Mouse (Mus musculus): ENCODE results near the gene Kcnip4. TPM values are rescaled to one million over a fixed set of nuclear protein-coding genes. Genes with fewer than 3 reads are reported as not detected.

Kcnip4 gene
- polyA plus RNA-seq, 1 experiment from 2014 or later, result 1.2 TPM

DNA sequence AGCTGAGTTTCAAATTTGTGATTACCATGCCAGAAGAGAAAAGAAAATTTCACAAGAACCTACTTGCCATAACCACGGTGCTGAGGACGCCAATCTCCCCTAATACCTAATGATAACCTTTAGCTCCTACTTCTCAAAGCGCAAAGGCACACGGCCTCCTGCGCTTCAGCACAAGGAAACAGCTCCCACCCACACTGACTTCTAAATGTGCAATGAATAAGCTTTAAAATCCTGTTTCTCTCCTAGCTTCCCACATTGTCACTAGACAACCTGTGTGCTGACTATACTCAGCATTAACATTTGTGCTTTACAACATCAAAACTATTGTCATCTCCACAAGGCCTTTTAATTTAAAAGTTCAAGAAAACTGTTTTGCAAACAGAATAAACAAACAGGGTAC lies 241.3 kb downstream of the Kcnip4 start:
- WGBS, result 84% methylated on average over 5 of the region's 5 CpGs
- peaks cover 8% of the 10 kb centered on the region for H3K4me1 ChIP-seq
- H3K9me3 ChIP-seq (replicated peaks), result no peaks in the 10 kb centered on the region
- H3K27ac ChIP-seq, result no peak overlapping the region
- no peak overlapping the region for H3K4me3 ChIP-seq
- no peaks in the 10 kb centered on the region for H3K36me3 ChIP-seq
- DNase-seq (ENCODE audit: low spot score), result no peak
- no peaks in the 10 kb centered on the region for H3K27me3 ChIP-seq (ENCODE audit: low read depth, poor library complexity, severe bottlenecking)

- Histone ChIP-seq H3K9me3 (replicated peaks) (no peaks in the 10 kb centered on the region), H3K27ac (no peak overlapping the region), H3K27me3 (ENCODE audit: low read depth, poor library complexity, severe bottlenecking) (no peaks in the 10 kb centered on the region), H3K4me1 (no peaks in the 10 kb centered on the region), H3K36me3 (no peaks in the 10 kb centered on the region), H3K4me3 (no peak overlapping the region)
- DNase-seq (ENCODE audit: low spot score), result no peak
These were observed 252.8 kb downstream of the Kcnip4 start for GRCm38 (mm10) chr5:49271864-49272263.

- H3K27ac ChIP-seq, result no peak overlapping the region
- H3K9me3 ChIP-seq (replicated peaks), result no peaks in the 10 kb centered on the region
- WGBS, result 89% methylated on average over 8 of the region's 8 CpGs
- no peaks in the 10 kb centered on the region for H3K36me3 ChIP-seq
- no peak overlapping the region for H3K4me3 ChIP-seq
- no peak for DNase-seq (ENCODE audit: low spot score)
- H3K27me3 ChIP-seq (ENCODE audit: low read depth, poor library complexity, severe bottlenecking), result no peaks in the 10 kb centered on the region
- H3K4me1 ChIP-seq, result no peaks in the 10 kb centered on the region
These were observed 255.9 kb downstream of the Kcnip4 start for GRCm38 (mm10) chr5:49268807-49269206.

DNA sequence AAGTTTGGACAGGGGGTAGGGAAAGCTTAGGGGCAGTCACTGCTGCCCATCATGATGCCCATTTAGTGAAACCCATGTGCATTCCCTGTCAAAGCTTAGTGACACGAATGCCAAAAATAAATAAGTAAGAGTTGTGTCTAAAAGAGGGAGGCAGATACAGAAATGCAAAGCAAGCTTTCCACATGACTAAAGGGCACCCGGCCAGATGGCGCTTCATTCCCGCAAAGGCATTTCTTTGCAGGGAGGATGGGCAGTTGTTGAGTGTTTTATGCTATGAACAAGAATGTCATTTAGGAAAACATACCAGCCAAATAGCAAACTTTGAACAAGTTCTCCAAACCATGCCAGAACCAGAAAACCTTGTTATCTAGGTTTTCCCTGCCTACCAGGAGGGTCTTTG lies 265.4 kb downstream of the Kcnip4 start:
- DNase-seq (ENCODE audit: low spot score), result no peak
- no peak overlapping the region for H3K4me3 ChIP-seq
- 91% methylated on average over 4 of the region's 4 CpGs for WGBS
- H3K27ac ChIP-seq, result no peak overlapping the region
- no peaks in the 10 kb centered on the region for H3K4me1 ChIP-seq
- H3K9me3 ChIP-seq (replicated peaks), result no peaks in the 10 kb centered on the region
- no peaks in the 10 kb centered on the region for H3K27me3 ChIP-seq (ENCODE audit: low read depth, poor library complexity, severe bottlenecking)
- no peaks in the 10 kb centered on the region for H3K36me3 ChIP-seq

DNA sequence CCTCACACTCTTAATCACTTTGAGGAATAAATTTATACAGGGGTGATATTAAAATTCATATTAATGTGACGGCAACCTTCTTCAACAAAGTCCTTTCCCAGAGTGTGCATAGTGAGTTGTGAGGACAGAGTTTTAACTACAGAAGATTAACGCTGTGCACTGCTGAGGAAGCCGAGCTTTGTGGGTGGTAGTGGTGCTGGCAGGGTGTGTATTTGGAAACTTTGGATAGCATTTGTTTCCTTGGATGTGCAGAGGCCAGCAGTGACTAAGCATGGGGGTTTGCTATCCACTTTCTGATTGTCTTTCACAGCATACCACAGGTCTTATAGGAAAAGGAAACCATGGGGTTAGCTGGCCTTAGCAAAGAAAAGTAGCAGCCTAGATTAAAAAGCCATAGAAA lies 267.9 kb downstream of the Kcnip4 start:
- WGBS, result 89% methylated on average over 3 of the region's 3 CpGs
- Histone ChIP-seq H3K27ac (no peak overlapping the region), H3K27me3 (ENCODE audit: low read depth, poor library complexity, severe bottlenecking) (no peaks in the 10 kb centered on the region), H3K36me3 (no peaks in the 10 kb centered on the region), H3K4me3 (no peak overlapping the region), H3K9me3 (replicated peaks) (no peaks in the 10 kb centered on the region), H3K4me1 (no peaks in the 10 kb centered on the region)
- no peak for DNase-seq (ENCODE audit: low spot score)

GRCm38 (mm10) chr5:49255983-49256382 lies 268.7 kb downstream of the Kcnip4 start:
- Histone ChIP-seq H3K27me3 (ENCODE audit: low read depth, poor library complexity, severe bottlenecking) (no peaks in the 10 kb centered on the region), H3K4me3 (no peak overlapping the region), H3K36me3 (no peaks in the 10 kb centered on the region), H3K9me3 (replicated peaks) (no peaks in the 10 kb centered on the region), H3K4me1 (no peaks in the 10 kb centered on the region), H3K27ac (no peak overlapping the region)
- WGBS, result 89% methylated on average over 4 of the region's 4 CpGs
- DNase-seq (ENCODE audit: low spot score), result no peak

DNA sequence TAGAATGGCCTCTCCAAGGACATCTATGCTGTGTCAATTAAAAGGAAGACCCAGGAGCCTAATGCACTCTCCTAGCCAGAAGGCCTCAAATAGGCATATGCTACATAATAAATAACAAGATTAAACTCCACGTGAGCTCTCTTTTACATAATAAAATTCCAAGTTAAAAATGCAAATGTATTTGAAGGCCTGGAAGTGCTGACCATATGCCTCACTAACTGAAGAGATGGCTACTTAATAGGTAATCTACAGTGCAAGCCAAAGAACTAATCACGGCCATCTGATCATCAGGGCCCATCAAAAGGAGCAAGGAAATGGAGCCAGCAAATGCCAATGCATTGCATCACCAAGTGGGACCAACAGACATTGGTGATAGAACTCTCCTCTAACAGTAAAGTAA lies 277.6 kb downstream of the Kcnip4 start:
- no peaks in the 10 kb centered on the region for H3K27me3 ChIP-seq (ENCODE audit: low read depth, poor library complexity, severe bottlenecking)
- H3K4me1 ChIP-seq, result no peaks in the 10 kb centered on the region
- no peak overlapping the region for H3K27ac ChIP-seq
- 89% methylated on average over 2 of the region's 2 CpGs for WGBS
- DNase-seq (ENCODE audit: low spot score), result no peak
- H3K4me3 ChIP-seq, result no peak overlapping the region
- no peaks in the 10 kb centered on the region for H3K9me3 ChIP-seq (replicated peaks)
- H3K36me3 ChIP-seq, result no peaks in the 10 kb centered on the region

DNA sequence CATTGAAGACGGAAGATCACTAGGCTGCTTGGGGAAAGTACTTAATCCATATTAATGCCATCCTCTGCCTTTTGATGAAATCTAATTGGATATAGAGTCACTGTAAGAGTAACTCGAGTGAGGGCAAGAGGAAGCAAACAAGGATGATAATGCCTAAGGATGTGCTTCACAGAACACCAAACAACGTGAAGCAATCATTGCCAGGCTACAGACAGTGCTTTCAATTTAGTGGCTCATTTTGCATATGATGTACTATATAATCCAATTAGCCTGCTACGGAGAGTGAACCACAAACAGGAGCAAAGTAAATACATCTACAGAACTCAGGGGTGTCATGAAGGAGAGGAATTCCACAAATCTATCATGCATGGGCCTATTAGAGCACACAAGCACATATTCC lies 280.3 kb downstream of the Kcnip4 start:
- 85% methylated on average over 4 of the region's 4 CpGs for WGBS
- no peaks in the 10 kb centered on the region for H3K4me1 ChIP-seq
- no peaks in the 10 kb centered on the region for H3K27me3 ChIP-seq (ENCODE audit: low read depth, poor library complexity, severe bottlenecking)
- H3K36me3 ChIP-seq, result no peaks in the 10 kb centered on the region
- no peak overlapping the region for H3K4me3 ChIP-seq
- no peak overlapping the region for H3K27ac ChIP-seq
- DNase-seq (ENCODE audit: low spot score), result no peak
- H3K9me3 ChIP-seq (replicated peaks), result no peaks in the 10 kb centered on the region

DNA sequence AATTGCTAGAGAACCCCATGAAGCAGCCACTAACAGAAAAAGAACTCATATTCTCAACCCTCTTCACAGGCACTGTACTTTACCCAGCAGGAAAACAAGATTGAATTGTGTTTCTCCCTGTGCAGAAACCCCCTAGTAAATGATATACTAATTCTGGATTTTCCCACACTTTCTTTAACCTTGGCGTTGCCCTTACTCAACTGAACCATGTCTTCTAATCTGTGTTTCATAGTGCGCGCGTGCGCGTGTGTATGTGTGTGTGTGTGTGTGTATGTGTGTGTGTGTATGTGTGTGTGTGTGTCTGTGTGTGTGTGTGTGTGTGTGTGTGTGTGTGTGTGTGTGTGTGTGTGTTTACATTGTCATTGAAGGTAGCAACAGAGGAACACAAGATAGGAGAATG lies 283.0 kb downstream of the Kcnip4 start:
- H3K4me1 ChIP-seq, result no peaks in the 10 kb centered on the region
- WGBS, result 96% methylated on average over 6 of the region's 6 CpGs
- DNase-seq (ENCODE audit: low spot score), result no peak
- H3K27me3 ChIP-seq (ENCODE audit: low read depth, poor library complexity, severe bottlenecking), result no peaks in the 10 kb centered on the region
- H3K4me3 ChIP-seq, result no peak overlapping the region
- H3K36me3 ChIP-seq, result no peaks in the 10 kb centered on the region
- H3K27ac ChIP-seq, result no peak overlapping the region
- no peaks in the 10 kb centered on the region for H3K9me3 ChIP-seq (replicated peaks)

DNA sequence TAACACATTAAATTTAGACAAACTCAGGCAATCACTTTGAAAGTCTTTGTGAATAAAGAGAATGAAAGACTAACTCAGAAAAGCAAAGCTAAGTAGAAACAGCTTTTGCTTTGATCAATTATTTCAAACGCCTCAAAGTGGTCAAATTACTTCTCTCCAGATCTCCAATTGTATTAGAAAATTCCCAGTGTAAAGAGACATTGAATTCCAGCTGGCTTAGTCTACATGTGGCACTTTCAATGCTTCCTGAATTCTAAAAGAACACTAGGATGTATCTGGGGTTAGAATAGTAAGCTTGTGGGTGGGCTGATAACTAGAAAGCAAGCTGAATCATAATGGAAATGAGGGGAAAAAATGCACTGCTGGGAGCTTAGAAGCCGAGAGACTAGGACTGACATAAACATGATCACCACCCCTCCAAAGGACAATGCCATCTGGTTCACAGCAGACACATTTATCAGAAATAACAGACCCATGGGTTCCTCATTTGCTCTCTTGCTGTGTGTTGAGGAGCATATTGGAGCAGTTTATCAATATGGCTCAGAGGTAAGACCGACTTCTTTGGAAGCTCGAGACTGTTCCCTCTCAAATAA lies 323.4 kb downstream of the Kcnip4 start:
- Histone ChIP-seq H3K4me3 (no peak overlapping the region), H3K36me3 (no peaks in the 10 kb centered on the region), H3K9me3 (replicated peaks) (no peaks in the 10 kb centered on the region), H3K27ac (no peak overlapping the region), H3K4me1 (no peaks in the 10 kb centered on the region), H3K27me3 (ENCODE audit: low read depth, poor library complexity, severe bottlenecking) (no peaks in the 10 kb centered on the region)
- 77% methylated on average over 4 of the region's 4 CpGs for WGBS
- no peak for DNase-seq (ENCODE audit: low spot score)

DNA sequence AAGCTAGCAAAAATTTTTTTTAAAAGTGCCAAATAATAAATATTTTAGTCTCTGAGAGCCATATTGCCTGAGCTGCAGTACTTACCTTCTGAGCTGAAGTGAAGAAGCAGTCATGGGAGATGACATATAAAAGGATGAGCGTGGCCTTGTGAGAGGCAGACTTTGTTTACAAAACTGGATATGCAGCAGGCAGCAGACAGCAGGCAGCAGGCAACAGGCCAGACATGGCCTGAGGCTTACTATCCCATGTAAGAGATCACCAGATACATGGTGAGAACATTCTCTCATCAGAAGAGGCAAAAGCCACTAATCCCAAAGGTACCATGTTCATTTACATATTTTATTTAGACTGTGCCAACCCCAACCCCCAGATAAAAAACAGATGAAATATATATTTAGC lies 336.5 kb downstream of the Kcnip4 start:
- DNase-seq (ENCODE audit: low spot score), result no peak
- 88% methylated on average over 1 of the region's 1 CpGs for WGBS

GRCm38 (mm10) chr5:49150116-49150811 lies 374.4 kb downstream of the Kcnip4 start:
- Histone ChIP-seq H3K27ac (no peak overlapping the region), H3K27me3 (ENCODE audit: low read depth, poor library complexity, severe bottlenecking) (no peaks in the 10 kb centered on the region), H3K4me1 (no peaks in the 10 kb centered on the region), H3K36me3 (no peaks in the 10 kb centered on the region), H3K4me3 (no peak overlapping the region), H3K9me3 (replicated peaks) (no peaks in the 10 kb centered on the region)
- no peak for DNase-seq (ENCODE audit: low spot score)
- WGBS, result 87% methylated on average over 2 of the region's 2 CpGs

More for the DNA sequence above, 336.5 kb downstream of the Kcnip4 start:
- Histone ChIP-seq H3K36me3 (no peaks in the 10 kb centered on the region), H3K27me3 (ENCODE audit: low read depth, poor library complexity, severe bottlenecking) (no peaks in the 10 kb centered on the region), H3K4me3 (no peak overlapping the region), H3K9me3 (replicated peaks) (no peaks in the 10 kb centered on the region), H3K4me1 (no peaks in the 10 kb centered on the region), H3K27ac (no peak overlapping the region)

GRCm38 (mm10) chr5:49149684-49150083 lies 375.0 kb downstream of the Kcnip4 start:
- Histone ChIP-seq H3K4me3 (no peak overlapping the region), H3K27me3 (ENCODE audit: low read depth, poor library complexity, severe bottlenecking) (no peaks in the 10 kb centered on the region), H3K27ac (no peak overlapping the region), H3K4me1 (no peaks in the 10 kb centered on the region), H3K36me3 (no peaks in the 10 kb centered on the region), H3K9me3 (replicated peaks) (no peaks in the 10 kb centered on the region)
- 91% methylated on average over 2 of the region's 2 CpGs for WGBS
- DNase-seq (ENCODE audit: low spot score), result no peak

GRCm38 (mm10) chr5:49095432-49095831 lies 429.3 kb downstream of the Kcnip4 start:
- WGBS, result 89% methylated on average over 5 of the region's 5 CpGs
- Histone ChIP-seq H3K27me3 (ENCODE audit: low read depth, poor library complexity, severe bottlenecking) (no peaks in the 10 kb centered on the region), H3K36me3 (no peaks in the 10 kb centered on the region), H3K4me3 (no peak overlapping the region), H3K4me1 (no peaks in the 10 kb centered on the region), H3K9me3 (replicated peaks) (no peaks in the 10 kb centered on the region), H3K27ac (no peak overlapping the region)
- DNase-seq (ENCODE audit: low spot score), result no peak

All from limb, embryonic 10.5 days (tissue).